Mouse (Mus musculus) kidney, postnatal 14 days (tissue): ENCODE measurements at regions not wholly inside any gene's neighbourhood (a gene's known extent, or its start where the extent isn't known, plus 50 kb on each side); places are given as distances from the start of the nearest gene placed in this dataset.

Source experiments
- DNase-seq: peaks from one replicate; pipeline ENCODE4 v3.0.0; 2022; ENCODE audit warnings: mixed read lengths

DNA sequence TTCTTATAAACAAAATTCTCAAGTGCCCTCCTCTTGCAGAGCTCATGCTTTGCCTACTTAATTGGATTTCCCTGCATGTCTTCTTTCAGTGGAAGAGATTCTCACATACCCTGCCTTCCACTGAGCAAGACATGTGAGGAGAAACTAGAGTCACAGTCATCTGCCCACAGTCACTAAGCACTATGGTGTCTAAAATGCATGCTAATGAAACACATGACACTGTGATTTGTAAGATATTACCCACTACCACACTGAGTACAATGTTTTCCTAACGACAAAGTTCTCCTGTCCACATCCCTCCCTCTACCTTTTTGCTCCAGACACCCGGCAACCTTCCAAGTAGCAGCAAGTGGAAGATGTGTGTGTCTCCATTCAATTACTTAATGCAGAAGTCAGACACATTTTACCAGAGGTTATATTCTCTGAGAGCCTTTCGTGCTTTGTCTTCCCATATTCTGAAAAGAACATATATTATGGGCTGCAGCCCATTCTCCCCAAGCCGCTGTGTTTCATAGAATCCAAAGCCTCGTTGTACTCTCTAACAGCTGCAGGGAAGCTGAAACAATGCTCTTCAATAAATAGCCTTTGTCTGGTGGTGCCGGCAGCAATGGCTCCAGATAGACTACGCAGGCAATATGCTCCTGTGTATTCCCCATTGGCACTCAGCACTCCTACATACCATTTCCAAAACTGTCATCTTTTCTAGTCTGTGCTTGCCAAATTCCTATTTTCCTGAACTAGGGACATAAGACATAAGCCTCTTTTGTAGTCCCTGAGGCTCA is 670.7 kb downstream of the Poteg start:
- no peak for DNase-seq

DNA sequence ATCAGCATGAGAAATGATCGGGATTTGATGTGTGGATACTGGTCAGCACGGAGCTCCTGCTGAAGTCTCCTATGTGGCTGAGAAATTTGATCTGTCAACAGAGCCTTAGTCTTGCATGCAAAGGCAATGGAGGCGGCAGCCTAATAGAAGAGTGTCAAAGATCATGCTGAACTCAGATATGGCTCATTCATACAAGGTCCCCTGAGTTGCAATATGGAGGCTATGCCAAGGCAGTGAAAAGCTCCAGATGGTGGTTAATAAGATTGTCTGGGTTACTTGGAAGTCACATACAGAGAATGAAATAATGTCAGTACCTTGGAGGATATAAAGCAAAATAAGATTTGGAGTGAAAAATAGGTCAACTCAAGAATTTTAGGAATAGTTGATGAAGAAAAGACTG is 677.6 kb downstream of the Poteg start:
- no peak for DNase-seq

DNA sequence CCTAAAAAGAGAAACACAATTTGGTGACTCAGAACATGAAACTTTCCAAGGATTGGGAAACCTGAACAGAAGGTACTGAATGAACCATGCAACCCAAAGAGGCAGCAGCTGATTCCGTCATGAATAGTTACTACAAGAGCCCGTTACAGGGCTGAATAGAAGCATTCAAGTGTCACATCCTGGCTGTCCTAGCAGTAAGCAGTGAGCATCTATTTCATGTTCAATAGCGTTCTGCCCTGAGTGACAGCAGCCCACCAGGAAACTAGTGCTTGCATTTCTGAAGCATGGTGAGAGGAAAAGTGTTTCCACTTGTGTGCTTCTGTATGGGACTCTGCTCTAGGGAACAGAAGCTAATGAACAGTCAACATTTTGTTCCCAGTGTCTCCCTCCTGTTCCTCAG is 694.4 kb downstream of the Poteg start:
- DNase-seq: no peak

DNA sequence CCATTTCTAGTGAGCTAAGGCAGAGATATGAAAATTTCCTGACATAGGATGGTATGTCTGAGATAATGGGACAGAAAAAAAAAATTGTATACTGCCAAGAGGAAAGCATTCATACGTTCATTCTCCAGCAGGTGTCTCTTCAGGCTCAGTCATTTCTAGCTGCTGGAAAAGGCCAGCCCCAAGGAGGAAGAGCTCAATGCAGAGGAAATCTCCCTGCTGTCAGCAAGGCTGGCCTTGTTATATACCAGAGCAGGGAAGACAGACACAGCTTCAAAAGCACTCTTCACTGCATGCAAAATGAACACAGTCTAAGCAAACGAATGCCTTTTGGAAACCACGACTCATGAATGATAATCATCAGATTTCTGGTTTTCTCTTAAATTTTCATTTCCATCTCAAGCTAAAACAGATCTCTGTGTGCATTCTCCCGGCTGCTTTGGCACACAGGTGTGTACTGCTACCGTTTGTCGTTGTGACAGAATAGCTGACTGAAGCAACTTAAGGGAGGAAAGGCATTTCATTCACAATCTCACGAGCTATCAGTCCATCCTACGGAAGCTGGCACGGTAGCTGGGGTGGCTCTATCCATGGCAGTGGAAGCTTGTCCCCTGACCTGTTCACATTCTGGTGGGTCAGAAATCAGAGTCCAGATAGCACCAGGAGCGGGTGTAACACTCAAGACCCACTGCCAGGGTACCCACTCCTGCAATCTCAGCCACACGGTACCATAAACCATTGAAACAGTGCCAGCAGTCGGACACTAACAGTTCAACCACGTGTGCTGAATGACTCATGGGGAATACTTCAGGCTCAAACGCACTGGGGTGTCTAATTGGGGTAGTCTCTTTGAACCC is 701.4 kb downstream of the Poteg start:
- DNase-seq: peak; percentile 21

DNA sequence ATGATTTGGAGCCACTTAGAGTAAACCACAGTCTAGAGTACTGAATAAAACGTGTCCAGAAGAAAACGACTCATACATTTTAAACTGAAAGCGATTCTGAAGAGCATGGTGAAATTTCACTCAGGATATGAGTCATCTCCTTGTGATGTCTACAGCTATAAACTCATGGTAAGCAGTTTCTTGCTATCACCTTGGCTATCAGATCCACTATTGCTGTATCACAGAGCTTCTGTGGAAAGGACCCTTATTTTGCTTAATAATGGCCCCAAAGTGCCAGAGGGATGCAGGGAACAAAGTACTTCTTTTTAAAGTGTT is 701.9 kb downstream of the Poteg start:
- DNase-seq: no peak

DNA sequence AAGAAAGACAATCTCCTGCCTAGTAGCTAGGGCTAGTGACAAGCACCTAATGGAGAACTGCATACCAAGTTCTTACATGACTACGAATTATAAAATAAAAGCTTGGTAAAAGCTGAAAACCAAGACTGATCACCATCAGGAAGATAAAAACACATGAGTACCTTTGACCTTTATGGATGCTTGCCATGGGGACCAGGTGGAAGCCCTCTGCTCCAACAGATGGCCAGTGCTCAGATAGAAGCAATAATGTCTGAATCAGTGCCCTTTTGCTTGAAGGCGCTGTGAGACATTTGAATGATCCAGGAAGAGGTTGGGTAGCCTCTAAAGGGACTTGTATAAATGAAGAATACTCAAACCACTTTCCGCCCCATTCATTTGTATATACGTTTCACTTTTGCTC is 713.2 kb downstream of the Poteg start:
- no peak for DNase-seq

DNA sequence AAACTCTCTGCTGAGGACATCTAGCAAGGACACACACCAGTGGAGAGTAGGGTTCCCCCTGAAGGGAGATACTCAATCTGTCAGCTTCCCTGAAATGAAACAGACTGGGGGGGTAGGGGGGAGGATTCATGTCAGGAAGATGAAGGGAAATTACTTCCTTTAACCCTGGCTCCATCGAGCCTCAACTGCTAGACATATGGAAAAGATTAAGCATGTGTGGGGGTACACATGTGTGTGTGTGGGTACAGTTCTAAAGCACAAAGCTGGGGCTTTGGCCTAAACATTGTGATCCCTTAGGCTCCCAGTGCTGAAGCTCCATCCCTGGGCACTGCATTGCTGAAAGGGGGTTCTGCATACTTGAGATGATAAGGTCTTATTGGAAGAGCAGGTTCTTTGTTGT is 720.6 kb downstream of the Poteg start:
- no peak for DNase-seq

DNA sequence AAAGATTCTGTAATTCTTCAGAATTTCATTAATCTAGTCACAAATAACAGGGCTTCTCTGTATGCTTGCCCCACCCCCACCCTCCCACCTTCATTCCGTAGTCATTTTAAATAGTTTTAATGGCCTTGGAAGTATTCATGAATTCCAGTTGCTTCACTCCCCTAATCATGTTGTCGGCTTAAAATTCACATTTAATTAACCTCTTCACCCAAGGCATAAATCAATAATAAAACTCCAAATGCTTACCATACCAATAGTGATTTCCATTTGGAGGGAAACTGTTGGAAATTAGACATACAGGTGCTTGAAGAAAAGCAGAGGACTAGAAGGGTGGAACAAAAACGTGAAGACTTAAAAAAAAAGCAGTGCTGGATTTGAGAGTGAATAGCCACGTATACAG is 724.0 kb downstream of the Poteg start:
- no peak for DNase-seq

DNA sequence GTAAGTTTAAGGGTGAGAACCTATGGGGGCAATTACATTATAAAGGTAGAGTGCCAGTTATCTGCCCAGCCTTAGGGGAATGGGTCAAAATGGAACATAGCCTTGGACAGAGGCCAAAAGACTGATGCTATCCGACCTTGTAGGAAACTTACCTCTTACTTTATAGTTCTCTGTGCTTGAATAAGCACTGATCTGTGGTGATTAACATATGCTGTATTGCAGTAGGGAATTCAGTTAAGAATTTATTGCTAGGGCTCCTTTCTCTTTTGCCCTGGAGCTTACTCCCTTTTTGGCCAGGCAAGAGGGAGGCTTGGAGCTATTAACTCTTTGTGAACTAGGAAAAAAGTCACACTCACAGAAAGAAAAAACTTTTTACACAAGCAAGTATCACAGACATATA is 748.5 kb downstream of the Poteg start:
- DNase-seq: no peak

DNA sequence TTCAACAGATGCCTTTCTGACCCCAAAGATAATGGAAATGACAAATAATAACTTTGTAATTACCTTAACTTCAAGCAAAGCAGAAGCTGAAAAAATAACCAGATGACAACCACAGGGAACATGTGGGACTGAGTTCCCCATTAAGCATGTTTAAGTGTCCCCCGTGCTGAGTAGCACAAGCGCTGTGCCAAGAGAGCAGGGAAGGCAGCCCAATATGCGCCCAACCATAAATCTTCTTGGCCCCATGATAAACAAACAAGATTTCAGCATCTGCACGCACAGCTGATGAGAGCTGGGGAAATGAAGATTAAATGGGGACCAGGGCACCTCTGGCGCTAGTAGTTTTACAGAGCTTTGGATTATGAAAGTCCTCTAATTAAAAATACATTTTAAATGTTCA is 788.1 kb downstream of the Poteg start:
- DNase-seq: no peak

DNA sequence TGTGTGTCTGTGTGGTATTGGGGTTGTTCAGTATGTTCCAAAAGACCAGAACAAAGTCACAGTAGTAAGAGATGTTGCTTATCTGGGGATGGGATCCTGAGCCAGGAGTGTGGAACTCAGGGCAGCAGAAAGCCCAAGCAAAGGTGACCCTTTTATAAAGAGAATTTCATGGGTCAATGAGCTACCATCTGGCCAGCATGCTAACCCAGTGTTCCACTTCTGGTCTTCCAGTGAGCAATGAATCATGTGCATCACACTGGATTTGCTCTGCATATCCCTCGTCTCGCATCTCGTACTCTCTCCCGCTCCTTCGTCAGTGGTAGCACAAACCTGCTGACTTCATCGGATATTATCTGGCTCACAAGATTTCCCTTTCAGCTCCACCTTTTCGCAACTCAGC is 791.9 kb downstream of the Poteg start:
- DNase-seq: no peak

DNA sequence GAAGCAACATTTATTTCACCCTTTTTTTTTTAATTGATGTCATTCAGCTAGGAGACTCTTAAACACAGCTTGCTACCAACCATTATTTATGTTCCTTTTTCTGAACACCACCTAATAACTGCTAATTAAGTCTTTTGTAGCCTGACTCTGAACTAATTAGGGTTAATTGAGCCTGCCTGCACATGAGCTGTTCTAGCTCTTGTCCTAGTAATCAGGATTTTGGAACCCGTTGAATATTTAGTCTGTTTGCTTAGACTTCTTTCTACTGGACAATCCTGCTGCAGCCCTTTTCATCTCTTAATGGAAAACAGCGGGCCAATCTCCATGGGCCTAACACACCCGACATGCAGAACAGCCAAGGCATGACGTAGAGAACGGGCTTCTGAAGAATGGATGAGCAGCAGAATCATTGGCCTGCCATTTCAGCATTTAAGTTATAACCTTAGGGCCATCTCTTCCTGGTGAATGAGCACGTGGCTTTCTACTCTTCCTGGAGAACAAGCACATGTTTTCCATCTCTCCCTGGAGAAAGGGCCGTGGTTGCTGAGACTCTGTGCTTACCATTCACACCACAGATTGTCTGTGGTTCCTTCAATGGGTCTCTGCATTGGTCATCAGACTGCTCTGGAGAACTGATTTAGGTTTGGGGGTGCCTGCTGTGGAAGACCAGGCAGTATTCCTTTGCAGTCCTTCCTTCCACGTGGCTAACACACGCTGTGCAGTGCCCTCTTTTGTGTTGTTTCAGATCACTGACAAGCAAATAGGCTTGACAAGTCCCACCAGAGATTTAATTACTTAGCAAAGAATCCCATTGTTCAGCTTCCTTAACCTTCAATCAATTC is 805.1 kb downstream of the Poteg start:
- DNase-seq: no peak

DNA sequence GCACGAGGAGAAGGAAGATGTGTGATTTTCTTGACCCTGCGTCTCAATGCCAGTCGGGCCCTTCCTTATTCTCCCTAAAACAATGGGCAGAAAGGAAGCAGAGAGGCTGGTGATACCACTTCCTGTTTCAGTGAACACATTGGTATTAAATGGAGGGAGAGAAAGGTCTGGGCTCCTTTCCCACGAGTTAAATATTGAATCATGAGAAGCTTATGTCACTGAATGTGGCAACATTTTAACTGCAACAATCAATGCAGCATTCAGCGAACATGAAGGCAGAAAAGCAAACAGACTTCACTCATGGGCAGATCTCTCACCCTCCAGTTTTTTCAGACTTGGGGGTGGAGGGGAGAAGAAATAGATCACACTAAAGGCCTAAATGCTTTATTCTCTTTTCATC is 819.8 kb downstream of the Poteg start:
- DNase-seq: no peak

DNA sequence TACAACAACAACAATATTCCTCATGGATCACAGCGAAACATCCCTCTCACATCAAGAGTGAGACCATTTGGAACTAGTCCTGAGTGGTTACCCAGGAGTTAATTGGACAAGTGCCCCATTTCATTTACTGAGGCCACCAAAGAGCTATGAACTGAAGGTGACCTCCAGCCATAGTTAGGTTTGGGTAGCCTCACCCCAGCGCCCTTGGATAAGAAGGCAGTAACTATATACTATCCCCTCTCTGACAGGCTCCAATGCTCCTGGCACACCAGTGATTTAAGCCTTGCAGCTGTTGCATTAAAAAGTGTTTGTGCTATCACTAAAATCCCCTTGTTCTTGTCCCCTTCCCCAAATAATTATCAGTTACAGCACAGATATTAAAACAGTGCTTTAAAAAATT is 836.8 kb downstream of the Poteg start:
- DNase-seq: no peak

DNA sequence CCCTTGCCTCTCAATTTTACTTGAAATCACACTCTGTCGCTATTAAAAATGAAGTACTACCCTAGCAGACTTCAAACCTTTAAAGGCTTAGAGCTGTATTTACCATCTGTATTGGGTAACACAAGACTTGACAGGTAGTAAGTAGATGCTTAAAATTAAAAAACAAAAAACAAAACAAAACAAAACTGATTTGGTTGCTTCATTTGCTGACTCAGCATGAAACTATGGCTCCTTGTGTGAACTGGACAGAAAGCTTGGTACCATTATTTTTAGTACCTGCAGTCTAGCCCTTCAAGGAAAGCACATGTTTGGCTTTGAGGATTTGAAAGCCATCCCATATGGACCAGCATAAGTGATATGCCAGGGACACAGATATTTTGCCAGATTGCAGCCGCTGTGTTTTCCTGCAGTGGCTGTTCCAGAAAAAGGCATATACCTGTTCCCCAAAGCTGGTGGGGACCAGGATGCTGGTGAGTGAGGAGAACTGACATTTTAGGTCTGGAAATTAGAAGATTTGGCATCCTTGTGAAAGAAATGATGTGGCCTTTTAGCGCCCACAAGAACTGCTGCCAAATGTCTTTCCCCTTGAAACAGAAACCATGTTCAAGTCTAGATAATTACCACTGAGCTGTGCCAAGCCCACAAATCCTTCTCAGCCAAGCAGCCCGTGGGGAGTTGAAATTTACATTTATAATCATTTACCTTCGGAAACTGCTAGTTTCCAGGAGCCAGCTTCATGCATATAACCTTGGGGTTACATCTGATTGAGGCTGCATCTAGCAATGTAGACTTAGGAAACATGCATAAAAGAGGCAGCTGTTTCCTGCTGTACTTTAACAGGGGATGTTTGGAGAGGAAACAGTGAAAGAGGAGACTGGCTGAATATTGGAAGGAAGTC is 851.7 kb downstream of the Poteg start:
- peak; percentile 28 for DNase-seq

DNA sequence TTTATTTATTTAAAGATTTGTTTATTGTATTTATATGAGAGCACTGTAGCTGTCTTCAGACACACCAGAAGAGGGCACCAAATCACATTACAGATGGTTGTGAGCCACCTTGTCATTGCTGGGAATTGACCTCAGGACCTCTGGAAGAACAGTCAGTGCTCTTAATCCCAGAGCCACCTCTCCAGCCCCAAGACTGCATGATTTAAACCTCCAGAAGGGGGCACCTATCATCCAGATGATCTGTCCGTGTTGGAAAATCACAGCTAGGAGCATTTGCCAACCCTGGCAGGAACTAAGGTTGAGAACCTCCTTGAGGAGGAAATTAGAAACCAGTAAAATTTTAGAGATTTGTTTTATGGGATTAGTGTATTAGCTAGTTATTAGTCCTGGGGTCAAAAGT is 869.6 kb downstream of the Poteg start:
- no peak for DNase-seq

DNA sequence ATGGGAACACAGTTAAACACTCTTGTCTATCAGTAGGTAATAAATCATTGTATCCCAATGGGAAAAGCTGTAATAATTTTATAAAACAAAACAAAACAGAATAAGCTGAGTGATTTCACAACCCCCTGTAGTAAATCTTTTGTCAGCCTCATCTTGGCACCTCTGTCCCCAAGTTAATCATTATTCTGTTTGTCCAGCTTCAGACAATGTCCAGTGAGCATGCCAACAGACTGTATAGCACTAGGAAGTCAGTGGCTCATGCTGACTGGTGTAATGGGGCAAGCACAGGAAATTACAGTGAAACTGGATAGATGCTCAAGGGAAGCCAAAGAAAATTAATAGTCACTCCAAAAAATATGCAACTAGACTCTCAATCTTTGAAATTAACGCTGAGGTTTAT is 885.9 kb downstream of the Poteg start:
- DNase-seq: peak; percentile 4

DNA sequence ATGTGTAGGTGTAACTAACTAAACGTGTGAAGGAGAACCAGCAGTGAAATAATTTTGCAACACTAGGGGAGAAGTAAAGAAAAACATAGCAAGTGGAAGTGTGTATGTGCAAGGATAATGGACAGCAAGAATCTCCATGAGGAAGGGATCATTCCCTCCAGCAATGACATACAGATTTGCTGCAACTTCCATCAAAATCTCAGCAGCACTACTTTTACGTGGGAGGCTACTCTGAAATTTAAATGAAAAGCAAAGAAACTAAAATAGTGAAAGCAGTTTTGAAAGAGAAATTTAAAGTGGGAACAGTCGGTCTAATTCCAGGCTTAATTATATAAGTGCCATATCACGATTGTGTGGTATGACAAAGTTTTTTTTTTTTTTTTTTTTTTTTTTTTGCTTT is 890.0 kb downstream of the Poteg start:
- DNase-seq: no peak

DNA sequence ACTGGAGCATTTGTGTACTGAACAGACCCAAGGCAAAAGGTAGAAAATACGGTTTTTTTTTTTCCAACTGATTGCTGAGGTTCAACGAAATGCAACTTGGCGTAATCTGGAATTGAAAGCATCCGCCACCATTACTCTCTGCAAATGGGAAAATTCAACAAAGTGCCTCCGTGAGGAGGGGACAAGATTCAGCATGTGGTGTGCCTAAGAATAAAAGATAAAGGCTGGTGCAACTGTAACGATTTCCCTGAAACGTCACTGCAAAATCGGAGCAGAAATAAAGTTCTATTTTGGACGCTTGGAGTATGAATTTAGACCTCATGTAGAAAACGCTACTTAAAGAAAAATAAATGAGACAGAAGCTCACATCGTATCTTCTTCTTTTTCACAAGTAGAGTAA is 893.8 kb downstream of the Poteg start:
- no peak for DNase-seq

DNA sequence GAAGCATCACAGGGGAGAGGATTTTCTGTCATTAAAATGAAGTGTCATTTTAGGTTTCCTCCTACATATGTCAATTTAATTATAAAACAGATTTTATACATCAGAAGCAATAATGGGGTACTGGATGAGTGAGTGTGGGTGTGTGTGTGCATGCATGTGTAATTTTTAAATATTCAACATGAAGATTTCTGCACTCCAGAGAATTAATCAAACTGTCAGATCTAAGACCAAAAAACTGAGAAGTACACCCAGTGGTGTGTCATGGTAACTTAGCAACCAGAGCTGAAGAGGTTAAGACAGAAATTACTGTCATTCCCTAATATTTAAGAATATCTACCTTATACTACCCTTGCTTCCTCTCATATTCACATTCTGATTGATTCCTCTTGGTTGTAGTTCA is 919.0 kb downstream of the Poteg start:
- no peak for DNase-seq

DNA sequence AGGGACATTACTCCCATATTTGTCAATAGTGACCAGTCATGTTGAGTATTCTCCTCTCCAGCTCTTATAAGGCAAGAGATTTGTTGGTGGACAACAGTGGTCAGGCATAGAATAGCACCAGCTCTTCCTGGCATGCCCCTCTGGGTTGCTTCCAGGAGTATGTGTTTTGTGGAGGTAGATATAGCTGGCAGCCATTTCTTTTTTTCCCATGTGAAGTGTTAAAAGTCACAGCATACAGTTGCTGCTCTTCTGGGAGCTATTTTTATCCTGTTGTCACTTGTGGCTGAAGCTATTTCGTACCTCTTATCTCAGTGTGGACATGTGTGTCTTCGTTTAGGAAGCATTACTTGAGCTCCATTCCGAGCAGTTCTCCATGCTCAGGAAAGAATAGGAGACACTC is 919.9 kb downstream of the Poteg start:
- DNase-seq: no peak

DNA sequence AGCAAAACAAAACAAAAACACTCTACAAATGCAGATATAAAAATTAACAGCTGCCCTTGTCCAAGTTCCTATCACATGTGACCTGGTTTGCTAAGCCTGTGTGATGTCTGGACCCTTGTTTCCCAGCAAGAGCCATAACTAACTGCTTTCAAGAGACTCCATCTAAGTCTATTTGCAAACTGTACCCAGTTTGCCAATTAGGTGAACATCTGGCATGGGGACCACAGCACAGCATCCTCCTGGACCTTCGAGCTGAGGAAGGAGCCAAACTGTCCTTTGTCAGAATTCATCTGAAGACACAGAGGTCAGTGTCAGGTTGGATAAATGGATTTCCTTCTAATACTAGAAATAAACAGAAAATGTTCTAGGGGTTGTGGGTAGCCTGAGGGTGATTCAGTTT is 924.3 kb downstream of the Poteg start:
- DNase-seq: no peak

DNA sequence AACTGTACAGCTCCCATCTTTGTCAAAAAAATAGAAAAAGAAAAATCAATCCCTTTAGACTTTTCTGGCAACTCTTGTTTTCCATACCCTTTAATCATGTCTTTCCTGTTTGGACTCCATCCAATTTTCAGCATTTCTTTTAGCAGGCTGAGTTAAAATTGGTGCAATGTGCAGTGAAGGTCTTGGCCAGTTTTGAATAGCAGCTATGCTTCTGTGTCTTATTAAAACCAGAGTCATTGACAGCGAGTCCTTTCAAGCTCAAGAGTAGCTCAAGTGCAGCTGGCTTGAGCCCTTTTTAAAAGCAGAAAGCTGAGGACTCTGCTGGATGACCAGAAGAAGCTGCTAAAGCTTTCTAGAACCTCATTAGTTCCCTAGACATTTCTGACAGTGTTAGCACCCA is 952.7 kb downstream of the Poteg start:
- DNase-seq: no peak
